Mouse (Mus musculus) left cerebral cortex, adult 6 months (tissue): ENCODE data around the gene Hscb. TPM values are rescaled to one million over a fixed set of nuclear protein-coding genes. Genes with fewer than 3 reads are reported as not detected.

Experiments used
- long read RNA-seq, 2 experiments: library from polyadenylated mRNA; unstranded; transcript quantifications; one replicate each; pipeline ENCODE4 v2.0.0; 2019 to 2020
- polyA plus RNA-seq: library from polyadenylated mRNA; unstranded; fragments of <200 nt; fragmentation: Nextera tagmentation; gene quantifications from 2 replicates; pipeline ENCODE4 v1.2.3, GENCODE M21; 2021

Hscb gene
- polyA plus RNA-seq, result 25.1 and 25.9 TPM in 2 replicates
- long read RNA-seq, experiment 1, transcript Hscb-201 (6 exons, 804 nt), result major isoform, 7 of 9 reads
- long read RNA-seq, experiment 1, partial matches to known transcripts, result 0 of 9 reads
- long read RNA-seq, experiment 1, other reads (novel, unspliced or antisense), result 2 of 9 reads
- long read RNA-seq, experiment 2, transcript Hscb-201 (6 exons, 804 nt), result major isoform, 16 of 19 reads
- long read RNA-seq, experiment 2, partial matches to known transcripts, result 0 of 19 reads
- long read RNA-seq, experiment 2, other reads (novel, unspliced or antisense), result 3 of 19 reads

GRCm38 (mm10) chr5:110839678-110840365 is at the start of gene Hscb, which contains the start of gene Chek2:
Gene Hscb, minus strand, starts transcription at chr5:110839777.
Gene Chek2, plus strand, starts transcription at chr5:110839979.

DNA sequence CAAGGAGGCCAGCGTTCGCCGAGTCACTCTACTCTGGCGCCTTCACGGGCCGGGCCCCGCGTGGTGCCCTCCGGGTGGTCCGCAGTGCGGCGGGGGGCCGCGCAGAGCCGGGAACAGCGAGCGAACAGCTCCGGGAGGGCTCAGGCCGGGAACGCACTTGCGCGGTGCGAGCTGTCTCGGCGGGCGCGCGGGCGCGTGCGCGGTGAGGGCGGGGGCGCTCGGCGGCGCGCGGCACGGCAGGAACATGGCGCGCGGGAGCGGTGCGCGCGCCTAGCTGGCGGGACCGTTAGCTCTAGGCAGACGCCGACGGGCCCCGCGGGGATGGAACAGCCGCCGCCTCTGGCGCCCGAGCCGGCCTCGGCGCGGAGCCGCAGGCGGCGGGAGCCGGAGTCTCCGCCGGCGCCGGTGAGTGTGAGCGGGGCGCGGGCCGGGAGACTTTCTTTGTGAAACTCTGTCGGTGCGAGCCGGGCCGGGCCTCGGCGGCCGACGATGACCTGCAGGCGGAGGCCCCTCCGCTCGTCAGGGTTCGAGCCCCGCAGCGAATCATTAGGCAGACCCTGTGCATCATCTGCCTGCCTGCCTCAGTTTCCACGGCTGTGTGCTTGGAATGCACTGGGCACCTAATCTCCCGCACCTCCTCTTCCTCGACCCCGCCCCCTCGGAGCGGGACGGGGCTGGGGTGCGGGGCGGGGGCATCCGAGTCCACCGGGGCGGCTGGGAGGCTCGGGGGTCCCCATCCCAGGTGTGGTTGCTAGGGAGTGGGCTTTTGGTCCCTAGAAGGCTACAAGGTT is 40.2 kb upstream of the Hscb start, which contains the start of gene Ttc28:
Ttc28 (plus strand) TSS at position 220 of the 791 bp plus-strand sequence.

GRCm38 (mm10) chr5:110809667-110810325 is 29.8 kb downstream of the Hscb start, which contains the start of gene Ulk1:
Gene Ulk1, minus strand, starts transcription at chr5:110810097.

DNA sequence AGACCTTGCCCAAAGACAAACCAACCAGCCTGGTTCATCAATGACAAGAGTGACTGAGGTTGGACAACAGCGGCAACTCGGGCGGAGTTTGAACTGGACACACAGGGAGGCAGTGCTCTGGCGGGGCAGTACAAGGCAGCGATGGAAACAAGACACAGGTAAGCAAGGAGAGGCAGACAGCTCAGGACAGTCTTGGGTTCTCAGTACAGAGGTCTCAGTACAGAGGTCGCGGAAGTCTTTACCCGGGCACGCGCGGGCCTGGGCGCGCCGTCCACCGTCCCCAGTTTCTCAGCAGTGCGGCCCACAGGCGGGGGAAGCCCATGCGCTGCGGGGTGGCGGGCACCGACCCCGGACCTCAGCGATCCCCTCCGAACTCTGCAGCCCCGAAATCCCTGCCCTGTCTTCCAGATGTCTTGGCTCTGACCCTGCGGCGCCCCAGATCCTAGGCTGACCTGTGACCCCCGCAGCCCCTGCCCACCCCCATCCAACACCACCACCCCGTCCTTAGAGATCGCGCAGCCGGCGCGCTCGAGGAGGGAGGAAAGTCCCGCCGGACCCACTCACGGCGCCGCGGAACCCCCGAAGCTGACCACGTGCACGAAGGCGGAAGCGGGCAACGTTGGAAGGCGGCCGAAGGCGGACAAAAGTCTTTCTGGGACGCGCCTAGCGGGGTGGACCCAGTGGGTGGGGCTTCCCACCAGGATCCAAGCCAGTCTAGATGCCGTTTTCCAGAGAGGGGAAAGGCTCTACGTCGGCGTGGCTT is 59.4 kb downstream of the Hscb start, which contains the start of gene Pus1:
Pus1 (minus strand) TSS at position 662 of the 763 bp plus-strand sequence.

Other genes starting within 250 kb of the Hscb start
- gene Noc4l, start 186.4 kb downstream of the Hscb start, polyA plus RNA-seq, result 27.5 and 29.6 TPM in 2 replicates
- gene Ddx51, start 186.3 kb downstream of the Hscb start, polyA plus RNA-seq, result 4.3 and 4.6 TPM in 2 replicates
- 16.9 and 23.8 TPM in 2 replicates for gene Ep400, start 69.1 kb downstream of the Hscb start, polyA plus RNA-seq
- gene Pus1, start 59.1 kb downstream of the Hscb start, polyA plus RNA-seq, result 9.4 and 13.1 TPM in 2 replicates
- gene Ulk1, start 29.7 kb downstream of the Hscb start, polyA plus RNA-seq, result 8.3 and 19.8 TPM in 2 replicates
- 1.1 and 1.4 TPM in 2 replicates for gene Chek2, start 202 bp upstream of the Hscb start, polyA plus RNA-seq
- gene Ttc28, start 40.0 kb upstream of the Hscb start, polyA plus RNA-seq, result 1.4 and 1.5 TPM in 2 replicates